In the genomic region with DNA sequence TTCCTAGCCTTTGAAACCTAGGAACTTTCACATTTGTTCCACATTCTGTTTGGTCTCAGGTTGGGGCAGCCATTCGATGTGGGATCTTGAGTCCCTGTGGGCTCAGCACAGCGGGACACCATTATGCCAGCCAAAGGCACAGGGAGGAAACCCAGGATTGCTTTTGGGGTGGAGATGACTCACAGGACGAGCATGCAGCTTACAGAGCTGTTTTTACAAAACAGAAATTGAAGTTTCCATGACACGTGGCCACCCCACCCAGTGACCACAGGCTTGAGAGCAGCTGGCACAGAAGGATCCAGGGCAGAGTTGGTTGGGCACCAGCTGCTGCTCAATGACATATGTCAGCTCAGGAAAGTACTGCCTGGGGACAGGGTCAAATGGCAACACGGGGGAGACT, we compare ENCODE assay signal across 9 mouse cellular contexts.
DNase-seq lines count a peak whose midpoint lies in the region; ATAC-seq and TF ChIP-seq lines count a peak whose summit lies in the region.
"Had no signal": no experiment of that assay in that cellular context is flagged by ENCODE, and none has a peak within 500 bp of the region (broad histone marks: within the 10 kb centered on the region; RNA-seq: fewer than 3 reads in every experiment).

No protein-coding gene starts in this region.

- WGBS in midbrain, postnatal 0 days = 39% methylated on average over 5 of the region's 5 CpGs

- TF ChIP-seq CTCF in midbrain, postnatal 0 days (IDR thresholded peaks at IDR 0.05) = no peak

- H3K27me3 ChIP-seq in myocyte (ENCODE audit: control insufficient read depth, insufficient read depth, insufficient read length) = no peaks in the 10 kb centered on the region
- no peaks in the 10 kb centered on the region for H3K27me3 ChIP-seq in midbrain, postnatal 0 days (ENCODE audit: insufficient read depth, low read length)

- H3ac ChIP-seq in myocyte (ENCODE audit: control insufficient read depth, insufficient read length) = no peak overlapping the region

- no peak overlapping the region for H3K4me3 ChIP-seq in brown adipose tissue, adult 24 weeks (ENCODE audit: insufficient read depth, low read depth, low read length)
- peak overlapping the region; percentile 31 for H3K4me3 ChIP-seq in myocyte
- H3K4me3 ChIP-seq in midbrain, postnatal 0 days (ENCODE audit: low read depth, low read length) = no peak overlapping the region

- no peaks in the 10 kb centered on the region for H3K9me3 ChIP-seq in midbrain, postnatal 0 days (ENCODE audit: low read length)

- peak; percentile 58 for DNase-seq in urinary bladder, postnatal 14 days (ENCODE audit: low spot score)
- no peak for DNase-seq in urinary bladder, adult 2 months (ENCODE audit: low spot score)
- peak; percentile 71 to 81 for DNase-seq in heart, adult 9 months (ENCODE audit: low spot score in 2 of 2)
- DNase-seq in cerebellum, adult 18-20 months = no peak
- DNase-seq in midbrain, postnatal 0 days (ENCODE audit: low spot score) = no peak
- DNase-seq: cerebellum, adult 11 months had no signal

- peaks cover 10% of the 10 kb centered on the region for H3K79me2 ChIP-seq in myocyte (ENCODE audit: control insufficient read depth, insufficient read depth)

- H3K9ac ChIP-seq in midbrain, postnatal 0 days (replicated peaks; ENCODE audit: low read length, poor library complexity, severe bottlenecking) = no peak overlapping the region

- peaks cover 8% of the 10 kb centered on the region; the same call in 1 of the 2 replicates for H3K4me1 ChIP-seq in brown adipose tissue, adult 24 weeks (ENCODE audit: control insufficient read depth, insufficient read depth, insufficient read length, low read length)
- no peaks in the 10 kb centered on the region; the same call in 1 of the 2 replicates for H3K4me1 ChIP-seq in midbrain, postnatal 0 days (ENCODE audit: insufficient read depth, low read length)

- H3K36me3 ChIP-seq in myocyte (ENCODE audit: control insufficient read depth, insufficient read depth) = no peaks in the 10 kb centered on the region
- no peaks in the 10 kb centered on the region for H3K36me3 ChIP-seq in midbrain, postnatal 0 days (ENCODE audit: insufficient read depth, low read length)

- peak overlapping the region; percentile 80 for H3K4me2 ChIP-seq in myocyte (ENCODE audit: low read depth)
- H3K4me2 ChIP-seq in midbrain, postnatal 0 days (ENCODE audit: low read depth, low read length, poor library complexity, severe bottlenecking) = no peak overlapping the region

- TF ChIP-seq POLR2A in myocyte (IDR thresholded peaks at IDR 0.05; ENCODE audit: insufficient read length, low read depth) = no peak

- ATAC-seq in midbrain, postnatal 0 days (ENCODE audit: low FRiP score) = no peak

- peak overlapping the region; percentile 68 for H3K27ac ChIP-seq in brown adipose tissue, adult 24 weeks (replicated peaks; ENCODE audit: low read depth, low read length)
- no peak overlapping the region for H3K27ac ChIP-seq in midbrain, postnatal 0 days (ENCODE audit: low read depth, low read length)
- H3K27ac ChIP-seq: kidney, postnatal 0 days had no signal

TF ChIP-seq in myocyte, 11 proteins besides CTCF, POLR2A, EP300 and RAD21:
- no peak for TF ChIP-seq E2F4 (IDR thresholded peaks at IDR 0.05; ENCODE audit: insufficient read depth)
- TF ChIP-seq TCF12 (IDR thresholded peaks at IDR 0.05; ENCODE audit: insufficient read depth, poor library complexity, severe bottlenecking) = peak; percentile 99
- no peak for TF ChIP-seq REST (IDR thresholded peaks at IDR 0.05; ENCODE audit: insufficient read depth, insufficient read length)
- TF ChIP-seq TCF3 (IDR thresholded peaks at IDR 0.05; ENCODE audit: insufficient read length, low read depth) = peak; percentile 92
- peak; percentile 96 to 98 (median 96) for TF ChIP-seq MYOG (IDR thresholded peaks at IDR 0.05; ENCODE audit: control insufficient read depth in 1 of 3, insufficient read depth in 1 of 3, insufficient read length in 2 of 3, low read depth in 2 of 3)
- TF ChIP-seq CEBPB (IDR thresholded peaks at IDR 0.05; ENCODE audit: insufficient read depth, poor library complexity, severe bottlenecking) = 0 out of 2 replicates have a peak, but pooled peaks have one; percentile 38
- TF ChIP-seq POLR2AphosphoS2 (IDR thresholded peaks at IDR 0.05; ENCODE audit: insufficient read length, low read depth) = peak; percentile 62
- TF ChIP-seq MYOD1 (IDR thresholded peaks at IDR 0.05; ENCODE audit: control insufficient read depth in 1 of 3, insufficient read length in 2 of 3, low read depth in 2 of 3) = peak; percentile 92 to 98 (median 94)
- peak; percentile 90 for TF ChIP-seq USF1 (IDR thresholded peaks at IDR 0.05; ENCODE audit: low read depth)
- TF ChIP-seq MAX (IDR thresholded peaks at IDR 0.05; ENCODE audit: low read depth) = peak; percentile 87
- no peak for TF ChIP-seq SRF (IDR thresholded peaks at IDR 0.05; ENCODE audit: control insufficient read depth, insufficient read length, low read depth)

Comparison
In these comparisons a context has a peak if more than half of its experiments do, and no peak if none do; other contexts are left out.
1. DNase-seq: peak in urinary bladder, postnatal 14 days (single experiment) and heart, adult 9 months (2 of 2); none in urinary bladder, adult 2 months (single experiment), cerebellum, adult 18-20 months (0 of 2) and midbrain, postnatal 0 days (single experiment).